Comparison of ENCODE assay signal across 20 mouse cellular contexts in the genomic region with DNA sequence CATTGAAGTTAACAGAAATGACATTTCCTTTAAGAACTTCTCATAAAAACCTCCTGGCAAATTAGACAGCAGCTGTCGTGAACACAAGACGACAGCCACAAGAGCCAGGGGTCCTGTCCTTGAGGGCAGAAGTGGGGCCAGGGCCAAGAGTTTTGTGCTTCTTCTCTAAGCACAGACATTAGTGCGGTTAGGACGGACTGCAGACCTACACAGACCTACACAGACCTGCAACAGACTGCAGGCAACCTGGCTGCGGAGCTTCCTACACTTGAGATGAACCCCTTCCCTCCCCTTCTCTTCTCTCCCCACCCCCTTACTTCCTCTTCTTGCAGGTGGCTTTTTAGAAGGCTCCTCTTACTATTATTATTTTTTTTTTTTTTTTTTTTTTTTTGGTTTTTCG.
A peak's percentile ranks its signal among the peaks of the same experiment; 100 is the strongest.
DNase-seq lines count a peak whose midpoint lies in the region; ATAC-seq and TF ChIP-seq lines count a peak whose summit lies in the region.
"Had no signal": no experiment of that assay in that cellular context is flagged by ENCODE, and none has a peak within 500 bp of the region (broad histone marks: within the 10 kb centered on the region; RNA-seq: fewer than 3 reads in every experiment).

No protein-coding gene starts in this region.

- no peak overlapping the region for H3K27ac ChIP-seq in kidney, embryonic 15.5 days
- H3K27ac ChIP-seq in MEL (ENCODE audit: control insufficient read depth, low read depth, low read length), result no peak overlapping the region
- no peak overlapping the region for H3K27ac ChIP-seq in hindbrain, embryonic 11.5 days (ENCODE audit: low read depth, low read length)
- H3K27ac ChIP-seq: hindbrain, embryonic 13.5 days; intestine, embryonic 15.5 days; kidney, postnatal 0 days; stomach, embryonic 15.5 days had no signal

- TF ChIP-seq EP300 in MEL (IDR thresholded peaks at IDR 0.05; ENCODE audit: low read depth in 1 of 2, low read length in 2 of 2), result no peak

- no peak for TF ChIP-seq CTCF in MEL (IDR thresholded peaks at IDR 0.05 in 2 of 3, conservative IDR thresholded peaks at IDR 0.05 in 1 of 3; ENCODE audit: control insufficient read depth in 1 of 3, insufficient read depth in 1 of 3, low read depth in 2 of 3, low read length in 3 of 3, poor library complexity in 1 of 3, severe bottlenecking in 1 of 3)

- ATAC-seq in kidney, embryonic 15.5 days (replicated peaks; ENCODE audit: low FRiP score), result no peak
- no peak for ATAC-seq in hindbrain, embryonic 11.5 days (ENCODE audit: low FRiP score)
- ATAC-seq: intestine, embryonic 15.5 days had no signal

- H3K79me2 ChIP-seq in MEL (ENCODE audit: control insufficient read depth, insufficient read depth, low read length, poor library complexity), result no peaks in the 10 kb centered on the region

- peaks cover 46% of the 10 kb centered on the region for H3K4me1 ChIP-seq in kidney, embryonic 15.5 days
- no peaks in the 10 kb centered on the region; a peak in 1 of 4 replicates for H3K4me1 ChIP-seq in MEL (ENCODE audit: control insufficient read depth in 1 of 2, insufficient read depth in 2 of 2, low read length in 2 of 2)
- no peaks in the 10 kb centered on the region for H3K4me1 ChIP-seq in hindbrain, embryonic 11.5 days (replicated peaks; ENCODE audit: control insufficient read depth, insufficient read depth, low read length)

- peak; percentile 28 for DNase-seq in kidney, postnatal 10 days
- peak; percentile 37 for DNase-seq in MEL (ENCODE audit: low read depth, low spot score)
- DNase-seq in spleen, postnatal 10 days (ENCODE audit: low spot score in 2 of 2), result peak; percentile 5 to 32
- peak; percentile 28 to 45 for DNase-seq in thymus, postnatal 10 days (ENCODE audit: low spot score in 2 of 2)
- no peak for DNase-seq in adrenal gland, postnatal 25 days
- no peak for DNase-seq in lung, postnatal 25 days (ENCODE audit: low spot score)
- DNase-seq in hindbrain, embryonic 11.5 days (ENCODE audit: low spot score), result no peak
- DNase-seq: adrenal gland, adult 2 months; cerebellum, adult 11 months; cerebellum, postnatal 14 days; lung, embryonic 14.5 days; midbrain, embryonic 14.5 days; right cerebral cortex, postnatal 14 days had no signal

- H3K27me3 ChIP-seq in kidney, embryonic 15.5 days, result no peaks in the 10 kb centered on the region
- H3K27me3 ChIP-seq in MEL (ENCODE audit: control insufficient read depth in 1 of 2, insufficient read depth in 2 of 2, low read length in 2 of 2), result no peaks in the 10 kb centered on the region
- 0 out of 2 replicates have a peak, but pooled peaks cover 2% of the 10 kb centered on the region for H3K27me3 ChIP-seq in hindbrain, embryonic 11.5 days (ENCODE audit: control insufficient read depth, insufficient read depth, low read length)
- H3K27me3 ChIP-seq: hindbrain, embryonic 13.5 days; intestine, embryonic 15.5 days; stomach, embryonic 15.5 days had no signal

- H3K9ac ChIP-seq in kidney, embryonic 15.5 days, result no peak overlapping the region
- no peak overlapping the region for H3K9ac ChIP-seq in MEL (ENCODE audit: control insufficient read depth, low read depth, low read length, poor library complexity, severe bottlenecking)
- no peak overlapping the region for H3K9ac ChIP-seq in hindbrain, embryonic 11.5 days (ENCODE audit: low read depth, low read length)
- H3K9ac ChIP-seq: hindbrain, embryonic 13.5 days; intestine, embryonic 15.5 days; lung, embryonic 14.5 days; stomach, embryonic 15.5 days had no signal

- no peak for TF ChIP-seq RAD21 in MEL (IDR thresholded peaks at IDR 0.05; ENCODE audit: low read depth, low read length)

- TF ChIP-seq POLR2A in MEL (IDR thresholded peaks at IDR 0.05; ENCODE audit: control insufficient read depth in 1 of 2, insufficient read depth in 1 of 2, low read depth in 1 of 2, low read length in 2 of 2, poor library complexity in 1 of 2), result no peak

- WGBS in kidney, embryonic 15.5 days, result 77% methylated on average over 6 of the region's 6 CpGs
- WGBS in hindbrain, embryonic 11.5 days, result 80% methylated on average over 5 of the region's 6 CpGs

- H3K4me2 ChIP-seq in kidney, embryonic 15.5 days, result no peak overlapping the region
- no peak overlapping the region for H3K4me2 ChIP-seq in hindbrain, embryonic 11.5 days (replicated peaks; ENCODE audit: low read depth, low read length)
- H3K4me2 ChIP-seq: hindbrain, embryonic 13.5 days; intestine, embryonic 15.5 days; liver, embryonic 11.5 days; lung, embryonic 14.5 days; stomach, embryonic 15.5 days had no signal

- H3K36me3 ChIP-seq in kidney, embryonic 15.5 days, result no peaks in the 10 kb centered on the region
- H3K36me3 ChIP-seq in MEL (ENCODE audit: control insufficient read depth in 1 of 2, insufficient read depth in 2 of 2, low read length in 2 of 2), result 0 out of 4 replicates have a peak, but pooled peaks cover 0 to 2% of the 10 kb centered on the region in 2 experiments
- H3K36me3 ChIP-seq in hindbrain, embryonic 11.5 days (ENCODE audit: control insufficient read depth, insufficient read depth, low read length), result no peaks in the 10 kb centered on the region
- H3K36me3 ChIP-seq: G1E; hindbrain, embryonic 13.5 days; intestine, embryonic 15.5 days; stomach, embryonic 15.5 days had no signal

- H3K9me3 ChIP-seq in kidney, embryonic 15.5 days (replicated peaks), result no peaks in the 10 kb centered on the region
- H3K9me3 ChIP-seq in MEL (replicated peaks; ENCODE audit: insufficient read depth, low read length), result no peaks in the 10 kb centered on the region
- H3K9me3 ChIP-seq in hindbrain, embryonic 11.5 days (ENCODE audit: control insufficient read depth, low read length), result no peaks in the 10 kb centered on the region
- H3K9me3 ChIP-seq: hindbrain, embryonic 13.5 days; intestine, embryonic 15.5 days; stomach, embryonic 15.5 days had no signal

- no peak overlapping the region for H3K4me3 ChIP-seq in kidney, embryonic 15.5 days (replicated peaks)
- H3K4me3 ChIP-seq in MEL (ENCODE audit: control insufficient read depth in 1 of 2, insufficient read depth in 1 of 2, low read depth in 2 of 2, low read length in 2 of 2), result no peak overlapping the region
- no peak overlapping the region for H3K4me3 ChIP-seq in hindbrain, embryonic 11.5 days (ENCODE audit: low read depth, low read length)
- H3K4me3 ChIP-seq: hindbrain, embryonic 13.5 days; intestine, embryonic 15.5 days; stomach, embryonic 15.5 days had no signal

TF ChIP-seq in MEL, 35 proteins besides CTCF, POLR2A, EP300 and RAD21:
- no peak for TF ChIP-seq NRF1 (IDR thresholded peaks at IDR 0.05; ENCODE audit: insufficient read depth, low read depth, low read length, poor library complexity, severe bottlenecking)
- TF ChIP-seq USF2 (IDR thresholded peaks at IDR 0.05; ENCODE audit: borderline replicate concordance in 1 of 2, insufficient read depth in 1 of 2, low read depth in 1 of 2, low read length in 2 of 2), result no peak
- TF ChIP-seq ZNF384 (IDR thresholded peaks at IDR 0.05; ENCODE audit: low read depth, low read length), result peak; percentile 63

Comparison
In these comparisons a context has a peak if more than half of its experiments do, and no peak if none do; other contexts are left out.
1. DNase-seq: peak in kidney, postnatal 10 days (single experiment), MEL (single experiment), spleen, postnatal 10 days (2 of 2) and thymus, postnatal 10 days (2 of 2); none in adrenal gland, postnatal 25 days (single experiment), lung, postnatal 25 days (single experiment) and hindbrain, embryonic 11.5 days (single experiment).